Mouse (Mus musculus) neural tube, embryonic 13.5 days (tissue): Measurements from ENCODE around the gene Armc9. TPM values are rescaled to one million over a fixed set of nuclear protein-coding genes. Genes with fewer than 3 reads are reported as not detected.

Experiments used
- ATAC-seq: fragments of 200-750 bp; cut with Nextera tagmentation; 2 replicates; pipeline ENCODE4 v1.8.0; 2017; ENCODE audit warnings: low read depth, mild to moderate bottlenecking, moderate TSS enrichment, moderate library complexity
- H3K27ac ChIP-seq: fragments of 300-500 bp; sonication (generic); replicated peaks from 2 replicates; pipeline ENCODE4 v1.5.1; 2015; ENCODE audit warnings: moderate library complexity, mild to moderate bottlenecking, inconsistent platforms
- H3K27me3 ChIP-seq: fragments of 300-500 bp; sonication (generic); 2 replicates; pipeline ENCODE4 v1.6.1; 2015; ENCODE audit warnings: mild to moderate bottlenecking, inconsistent platforms
- H3K36me3 ChIP-seq: fragments of 300-500 bp; sonication (generic); 2 replicates; pipeline ENCODE4 v1.6.1; 2015; ENCODE audit warnings: mild to moderate bottlenecking, inconsistent platforms
- H3K4me1 ChIP-seq: fragments of 300-500 bp; sonication (generic); replicated peaks from 2 replicates; pipeline ENCODE4 v1.6.1; 2015; ENCODE audit warnings: inconsistent platforms
- H3K4me2 ChIP-seq: fragments of 300-500 bp; sonication (generic); 2 replicates; pipeline ENCODE4 v1.6.1; 2015; ENCODE audit warnings: inconsistent platforms, mild to moderate bottlenecking, moderate library complexity
- H3K4me3 ChIP-seq: fragments of 300-500 bp; sonication (generic); 2 replicates; pipeline ENCODE4 v1.5.1; 2015; ENCODE audit warnings: mild to moderate bottlenecking, inconsistent platforms
- H3K9ac ChIP-seq: fragments of 300-500 bp; sonication (generic); 2 replicates; pipeline ENCODE4 v1.6.1; 2015; ENCODE audit warnings: moderate library complexity, mild to moderate bottlenecking, inconsistent platforms
- H3K9me3 ChIP-seq: fragments of 300-500 bp; sonication (generic); 2 replicates; pipeline ENCODE4 v1.6.1; 2016; ENCODE audit warnings: inconsistent platforms
- WGBS: fragments of 180-500 bp; shearing (Covaris S2); methylation state at CpG from one replicate; pipeline ENCODE4 v1.1.7; 2015; 5-methylcytosine and 5-hydroxymethylcytosine counted together
- polyA plus RNA-seq: library from polyadenylated mRNA; unstranded; fragments of >200 nt; fragmentation: Nextera tagmentation; extraction: Ambion mirVana; gene quantifications from 2 replicates; pipeline ENCODE4 v1.2.1, GENCODE M21; 2015

The Armc9 gene
- polyA plus RNA-seq, 1 experiment from 2014 or later = 28.9 TPM

GRCm38 (mm10) chr1:86147557-86147956 lies 7.0 kb upstream of the Armc9 start:
- Histone ChIP-seq H3K4me2 (no peak overlapping the region), H3K27ac (no peak overlapping the region), H3K4me3 (no peak overlapping the region), H3K9me3 (no peaks in the 10 kb centered on the region), H3K9ac (no peak overlapping the region), H3K4me1 (no peaks in the 10 kb centered on the region), H3K27me3 (no peaks in the 10 kb centered on the region), H3K36me3 (0 out of 2 replicates have a peak, but pooled peaks cover 2% of the 10 kb centered on the region)
- WGBS = 77% methylated on average over 5 of the region's 5 CpGs
- ATAC-seq = no peak

GRCm38 (mm10) chr1:86148161-86148560 lies 6.4 kb upstream of the Armc9 start:
- H3K9me3 ChIP-seq = no peaks in the 10 kb centered on the region
- no peak overlapping the region for H3K9ac ChIP-seq
- no peaks in the 10 kb centered on the region for H3K4me1 ChIP-seq
- 84% methylated on average over 9 of the region's 9 CpGs for WGBS
- ATAC-seq = no peak
- no peaks in the 10 kb centered on the region for H3K27me3 ChIP-seq
- no peak overlapping the region for H3K27ac ChIP-seq
- no peaks in the 10 kb centered on the region for H3K36me3 ChIP-seq
- no peak overlapping the region for H3K4me2 ChIP-seq
- H3K4me3 ChIP-seq = no peak overlapping the region

GRCm38 (mm10) chr1:86150929-86151328 lies 3.7 kb upstream of the Armc9 start:
- Histone ChIP-seq H3K9ac (no peak overlapping the region), H3K4me1 (peaks cover 19% of the 10 kb centered on the region), H3K27ac (no peak overlapping the region), H3K4me2 (no peak overlapping the region), H3K36me3 (no peaks in the 10 kb centered on the region), H3K27me3 (no peaks in the 10 kb centered on the region), H3K9me3 (no peaks in the 10 kb centered on the region), H3K4me3 (no peak overlapping the region)
- 90% methylated on average over 6 of the region's 6 CpGs for WGBS
- no peak for ATAC-seq

GRCm38 (mm10) chr1:86151376-86151775 lies 3.2 kb upstream of the Armc9 start:
- Histone ChIP-seq H3K4me2 (no peak overlapping the region), H3K9me3 (no peaks in the 10 kb centered on the region), H3K4me1 (peaks cover 23% of the 10 kb centered on the region), H3K4me3 (no peak overlapping the region), H3K9ac (no peak overlapping the region), H3K27me3 (no peaks in the 10 kb centered on the region), H3K36me3 (no peaks in the 10 kb centered on the region), H3K27ac (no peak overlapping the region)
- WGBS = 84% methylated on average over 7 of the region's 7 CpGs
- no peak for ATAC-seq

GRCm38 (mm10) chr1:86152618-86153017 lies 2.0 kb upstream of the Armc9 start:
- no peaks in the 10 kb centered on the region for H3K9me3 ChIP-seq
- H3K36me3 ChIP-seq = peaks cover 11% of the 10 kb centered on the region; the same call in 1 of the 2 replicates
- H3K4me1 ChIP-seq = peaks cover 23% of the 10 kb centered on the region
- no peak overlapping the region for H3K27ac ChIP-seq
- ATAC-seq = no peak
- H3K4me3 ChIP-seq = no peak overlapping the region
- H3K4me2 ChIP-seq = no peak overlapping the region
- WGBS = 97% methylated on average over 1 of the region's 1 CpGs
- H3K27me3 ChIP-seq = no peaks in the 10 kb centered on the region
- no peak overlapping the region for H3K9ac ChIP-seq

GRCm38 (mm10) chr1:86154824-86155164 lies 214 bp downstream of the Armc9 start:
- Histone ChIP-seq H3K36me3 (peaks cover 29% of the 10 kb centered on the region), H3K9me3 (no peaks in the 10 kb centered on the region), H3K9ac (peak overlapping the region; percentile 90), H3K27ac (peak overlapping the region; percentile 65; the same call in 1 of the 2 replicates), H3K4me2 (peak overlapping the region; percentile 70), H3K27me3 (no peaks in the 10 kb centered on the region), H3K4me1 (peaks cover 23% of the 10 kb centered on the region), H3K4me3 (peak overlapping the region; percentile 86)
- WGBS = under 1% methylated on average over 18 of the region's 18 CpGs
- no peak for ATAC-seq

- 87% methylated on average over 3 of the region's 3 CpGs for WGBS
- no peaks in the 10 kb centered on the region for H3K27me3 ChIP-seq
- peak overlapping the region; percentile 90; the same call in 1 of the 2 replicates for H3K9ac ChIP-seq
- no peak overlapping the region for H3K4me3 ChIP-seq
- H3K4me2 ChIP-seq = no peak overlapping the region
- H3K4me1 ChIP-seq = peaks cover 23% of the 10 kb centered on the region
- H3K9me3 ChIP-seq = no peaks in the 10 kb centered on the region
- no peak for ATAC-seq
- no peak overlapping the region for H3K27ac ChIP-seq
- peaks cover 42% of the 10 kb centered on the region for H3K36me3 ChIP-seq
These were observed 1.5 kb downstream of the Armc9 start for GRCm38 (mm10) chr1:86156075-86156474.

GRCm38 (mm10) chr1:86156595-86156994 lies 2.0 kb downstream of the Armc9 start:
- no peaks in the 10 kb centered on the region for H3K27me3 ChIP-seq
- WGBS = 93% methylated on average over 6 of the region's 6 CpGs
- 0 out of 2 replicates have a peak overlapping the region, but pooled peaks have one; percentile 17 for H3K9ac ChIP-seq
- H3K4me3 ChIP-seq = no peak overlapping the region
- H3K9me3 ChIP-seq = no peaks in the 10 kb centered on the region
- no peak for ATAC-seq
- peaks cover 23% of the 10 kb centered on the region for H3K4me1 ChIP-seq
- H3K4me2 ChIP-seq = no peak overlapping the region
- H3K36me3 ChIP-seq = peaks cover 47% of the 10 kb centered on the region
- no peak overlapping the region for H3K27ac ChIP-seq

- H3K36me3 ChIP-seq = peaks cover 80% of the 10 kb centered on the region
- no peak for ATAC-seq
- WGBS = 94% methylated on average over 6 of the region's 6 CpGs
These were observed 5.5 kb downstream of the Armc9 start for GRCm38 (mm10) chr1:86160059-86160458.

GRCm38 (mm10) chr1:86160479-86160878 lies 5.9 kb downstream of the Armc9 start:
- no peak overlapping the region for H3K9ac ChIP-seq

More at GRCm38 (mm10) chr1:86160059-86160458, 5.5 kb downstream of the Armc9 start:
- Histone ChIP-seq H3K27me3 (no peaks in the 10 kb centered on the region), H3K4me3 (no peak overlapping the region), H3K9me3 (no peaks in the 10 kb centered on the region), H3K4me2 (no peak overlapping the region), H3K4me1 (peaks cover 12% of the 10 kb centered on the region), H3K9ac (no peak overlapping the region), H3K27ac (no peak overlapping the region)

GRCm38 (mm10) chr1:86161061-86161460 lies 6.5 kb downstream of the Armc9 start:
- WGBS = 96% methylated on average over 5 of the region's 5 CpGs
- H3K4me3 ChIP-seq = no peak overlapping the region
- peaks cover 2% of the 10 kb centered on the region; the same call in 1 of the 2 replicates for H3K4me1 ChIP-seq
- no peak overlapping the region for H3K9ac ChIP-seq
- peaks cover 89% of the 10 kb centered on the region for H3K36me3 ChIP-seq
- no peaks in the 10 kb centered on the region for H3K27me3 ChIP-seq
- H3K4me2 ChIP-seq = no peak overlapping the region
- no peak overlapping the region for H3K27ac ChIP-seq
- H3K9me3 ChIP-seq = no peaks in the 10 kb centered on the region
- ATAC-seq = no peak

More at GRCm38 (mm10) chr1:86160479-86160878, 5.9 kb downstream of the Armc9 start:
- 95% methylated on average over 5 of the region's 5 CpGs for WGBS
- H3K9me3 ChIP-seq = no peaks in the 10 kb centered on the region
- no peak overlapping the region for H3K27ac ChIP-seq
- no peak overlapping the region for H3K4me2 ChIP-seq
- H3K4me3 ChIP-seq = no peak overlapping the region
- H3K36me3 ChIP-seq = peaks cover 84% of the 10 kb centered on the region
- ATAC-seq = no peak
- peaks cover 8% of the 10 kb centered on the region for H3K4me1 ChIP-seq
- H3K27me3 ChIP-seq = no peaks in the 10 kb centered on the region

- no peak overlapping the region for H3K27ac ChIP-seq
- 90% methylated on average over 5 of the region's 5 CpGs for WGBS
- H3K9me3 ChIP-seq = no peaks in the 10 kb centered on the region
- no peak overlapping the region for H3K4me2 ChIP-seq
- no peak overlapping the region for H3K4me3 ChIP-seq
- no peaks in the 10 kb centered on the region for H3K4me1 ChIP-seq
- ATAC-seq = no peak
- no peak overlapping the region for H3K9ac ChIP-seq
- H3K36me3 ChIP-seq = peaks cover 83% of the 10 kb centered on the region
- no peaks in the 10 kb centered on the region for H3K27me3 ChIP-seq
These were observed 20.0 kb downstream of the Armc9 start for GRCm38 (mm10) chr1:86174602-86175001.

GRCm38 (mm10) chr1:86176066-86176465 lies 21.5 kb downstream of the Armc9 start:
- H3K36me3 ChIP-seq = peaks cover 78% of the 10 kb centered on the region
- no peaks in the 10 kb centered on the region for H3K4me1 ChIP-seq
- no peak overlapping the region for H3K27ac ChIP-seq
- WGBS = 33% methylated on average over 2 of the region's 2 CpGs
- H3K4me3 ChIP-seq = no peak overlapping the region
- no peak overlapping the region for H3K4me2 ChIP-seq
- no peak for ATAC-seq
- H3K27me3 ChIP-seq = no peaks in the 10 kb centered on the region
- H3K9me3 ChIP-seq = no peaks in the 10 kb centered on the region
- 0 out of 2 replicates have a peak overlapping the region, but pooled peaks have one; percentile 14 for H3K9ac ChIP-seq
